Mouse (Mus musculus) forebrain, postnatal 0 days (tissue): ENCODE results near the gene Irgc1. TPM values are rescaled to one million over a fixed set of nuclear protein-coding genes. Genes with fewer than 3 reads are reported as not detected.

ENCODE experiments used
- ATAC-seq: fragments of 200-750 bp; cut with Nextera tagmentation; 2 replicates; pipeline ENCODE4 v1.8.0; 2017; ENCODE audit warnings: mild to moderate bottlenecking, moderate library complexity
- DNase-seq: peaks from one replicate; pipeline ENCODE4 v3.0.0-alpha.2; 2015
- H3K27ac ChIP-seq: fragments of 300-500 bp; sonication (generic); 2 replicates; pipeline ENCODE4 v1.5.1; 2014; ENCODE audit warnings: low read depth, mild to moderate bottlenecking, antibody characterized with exemption, low read length, moderate library complexity, mixed read lengths
- H3K27me3 ChIP-seq: fragments of 300-500 bp; sonication (generic); 2 replicates; pipeline ENCODE4 v1.6.1; 2014; ENCODE audit warnings: mild to moderate bottlenecking, low read length, mixed read lengths; ENCODE audit not compliant: insufficient read depth
- H3K36me3 ChIP-seq: fragments of 300-500 bp; sonication (generic); 2 replicates; pipeline ENCODE4 v1.6.1; 2014; ENCODE audit warnings: mild to moderate bottlenecking, moderate library complexity; ENCODE audit not compliant: insufficient read depth
- H3K4me1 ChIP-seq: fragments of 300-500 bp; sonication (generic); 2 replicates; pipeline ENCODE4 v1.6.1; 2014; ENCODE audit warnings: antibody characterized with exemption; ENCODE audit not compliant: insufficient read depth
- H3K4me2 ChIP-seq: fragments of 300-500 bp; sonication (generic); 2 replicates; pipeline ENCODE4 v1.6.1; 2014; ENCODE audit warnings: low read depth, mild to moderate bottlenecking, moderate library complexity
- H3K4me3 ChIP-seq: fragments of 300-500 bp; sonication (generic); 2 replicates; pipeline ENCODE4 v1.5.1; 2014; ENCODE audit warnings: low read depth, low read length, mixed read lengths
- H3K9ac ChIP-seq: fragments of 300-500 bp; sonication (generic); 2 replicates; pipeline ENCODE4 v1.6.1; 2014; ENCODE audit warnings: mild to moderate bottlenecking
- H3K9me3 ChIP-seq: fragments of 300-500 bp; sonication (generic); 2 replicates; pipeline ENCODE4 v1.6.1; 2016; ENCODE audit warnings: low read length
- CTCF ChIP-seq: sonication (generic); IDR thresholded peaks from 2 replicates; pipeline ENCODE4 v1.5.1; 2016; ENCODE audit warnings: antibody characterized with exemption, control low read depth, low read depth
- WGBS: fragments of 180-500 bp; shearing (Covaris S2); extraction: QIAGEN DNeasy Blood & Tissue Kit; methylation state at CpG from one replicate; pipeline ENCODE4 v1.1.7; 2014; 5-methylcytosine and 5-hydroxymethylcytosine counted together
- polyA plus RNA-seq: library from polyadenylated mRNA; unstranded; fragments of >200 nt; fragmentation: Nextera tagmentation; extraction: Ambion mirVana; gene quantifications from 2 replicates; pipeline ENCODE4 v1.2.1, GENCODE M21; 2015
- total RNA-seq: library from RNA; depleted of rRNA; stranded (reverse); fragments of >200 nt; gene quantifications from 2 replicates; pipeline ENCODE4 v1.2.3, GENCODE M21; 2014; rRNA removed

The Irgc1 gene
- total RNA-seq (not detected in 2 replicates), polyA plus RNA-seq (not detected in 2 replicates)

GRCm38 (mm10) chr7:24451855-24452311 lies at the start of gene Irgc1:
Irgc1 (minus strand) TSS chr7:24452297.
- H3K36me3 ChIP-seq = no peaks in the 10 kb centered on the region
- no peaks in the 10 kb centered on the region for H3K27me3 ChIP-seq
- DNase-seq (no peak), ATAC-seq (no peak)
- no peak within 1 kb of the TSS for H3K27ac ChIP-seq
- TF ChIP-seq CTCF = no peak
- H3K4me3 ChIP-seq = no peak within 1 kb of the TSS
- H3K4me1 ChIP-seq = no peaks in the 10 kb centered on the region
- no peak within 1 kb of the TSS for H3K9ac ChIP-seq
- no peaks in the 10 kb centered on the region for H3K9me3 ChIP-seq
- no peak within 1 kb of the TSS for H3K4me2 ChIP-seq
- WGBS = 82% methylated on average over 9 of the region's 9 CpGs

GRCm38 (mm10) chr7:24501492-24501891 lies 49.4 kb upstream of the Irgc1 start:
- DNase-seq (no peak), ATAC-seq (no peak)
- no peak overlapping the region for H3K4me2 ChIP-seq
- peaks cover 43% of the 10 kb centered on the region for H3K36me3 ChIP-seq
- H3K9ac ChIP-seq = no peak overlapping the region
- 59% methylated on average over 21 of the region's 21 CpGs for WGBS
- H3K4me1 ChIP-seq = peaks cover 7% of the 10 kb centered on the region; the same call in 1 of the 2 replicates
- no peak overlapping the region for H3K4me3 ChIP-seq
- H3K9me3 ChIP-seq = no peaks in the 10 kb centered on the region
- TF ChIP-seq CTCF = peak; percentile 44
- no peaks in the 10 kb centered on the region for H3K27me3 ChIP-seq
- H3K27ac ChIP-seq = no peak overlapping the region

GRCm38 (mm10) chr7:24500929-24501328 lies 48.8 kb upstream of the Irgc1 start:
- 41% methylated on average over 7 of the region's 7 CpGs for WGBS
- H3K4me2 ChIP-seq = no peak overlapping the region
- H3K27ac ChIP-seq = no peak overlapping the region
- no peaks in the 10 kb centered on the region for H3K27me3 ChIP-seq
- peak; percentile 61 for DNase-seq
- H3K4me1 ChIP-seq = peaks cover 7% of the 10 kb centered on the region; the same call in 1 of the 2 replicates
- H3K9me3 ChIP-seq = no peaks in the 10 kb centered on the region
- H3K4me3 ChIP-seq = no peak overlapping the region
- H3K9ac ChIP-seq = no peak overlapping the region
- ATAC-seq = no peak
- TF ChIP-seq CTCF = peak; percentile 59
- peaks cover 43% of the 10 kb centered on the region for H3K36me3 ChIP-seq

GRCm38 (mm10) chr7:24499856-24500577 lies 47.9 kb upstream of the Irgc1 start:
- Histone ChIP-seq H3K9me3 (no peaks in the 10 kb centered on the region), H3K9ac (no peak overlapping the region; the same call in 1 of the 2 replicates), H3K4me2 (no peak overlapping the region; the same call in 1 of the 2 replicates), H3K36me3 (peaks cover 43% of the 10 kb centered on the region), H3K27me3 (no peaks in the 10 kb centered on the region), H3K4me3 (no peak overlapping the region), H3K27ac (no peak overlapping the region), H3K4me1 (no peaks in the 10 kb centered on the region)
- DNase-seq (no peak), ATAC-seq (no peak)
- WGBS = 26% methylated on average over 43 of the region's 43 CpGs
- TF ChIP-seq CTCF = no peak

- DNase-seq = no peak
- no peaks in the 10 kb centered on the region for H3K36me3 ChIP-seq
- H3K27me3 ChIP-seq = no peaks in the 10 kb centered on the region
- no peaks in the 10 kb centered on the region for H3K9me3 ChIP-seq
- ATAC-seq = no peak
- TF ChIP-seq CTCF = no peak
- WGBS = 84% methylated on average over 8 of the region's 8 CpGs
- peak overlapping the region; percentile 29; the same call in 1 of the 2 replicates for H3K27ac ChIP-seq
- peaks cover 23% of the 10 kb centered on the region for H3K4me1 ChIP-seq
- H3K4me3 ChIP-seq = no peak overlapping the region
- no peak overlapping the region for H3K9ac ChIP-seq
- no peak overlapping the region for H3K4me2 ChIP-seq
Observed at GRCm38 (mm10) chr7:24488303-24488702, 36.2 kb upstream of the Irgc1 start.

GRCm38 (mm10) chr7:24487403-24487802 lies 35.3 kb upstream of the Irgc1 start:
- Histone ChIP-seq H3K4me1 (peaks cover 23% of the 10 kb centered on the region), H3K4me3 (no peak overlapping the region), H3K4me2 (peak overlapping the region; percentile 55), H3K27ac (peak overlapping the region; percentile 80), H3K9ac (peak overlapping the region; percentile 55; the same call in 1 of the 2 replicates), H3K36me3 (no peaks in the 10 kb centered on the region), H3K9me3 (no peaks in the 10 kb centered on the region), H3K27me3 (no peaks in the 10 kb centered on the region)
- no peak for TF ChIP-seq CTCF
- ATAC-seq (no peak), DNase-seq (no peak)
- 19% methylated on average over 3 of the region's 3 CpGs for WGBS

- 29% methylated on average over 9 of the region's 9 CpGs for WGBS
- peak overlapping the region; percentile 28 for H3K4me3 ChIP-seq
- H3K9me3 ChIP-seq = no peaks in the 10 kb centered on the region
- peak; percentile 50 for DNase-seq
- peak; percentile 61 for ATAC-seq
- peak overlapping the region; percentile 55 for H3K9ac ChIP-seq
- H3K36me3 ChIP-seq = no peaks in the 10 kb centered on the region
- peak overlapping the region; percentile 55 for H3K4me2 ChIP-seq
- no peak for TF ChIP-seq CTCF
- peak overlapping the region; percentile 80 for H3K27ac ChIP-seq
- peaks cover 23% of the 10 kb centered on the region for H3K4me1 ChIP-seq
- no peaks in the 10 kb centered on the region for H3K27me3 ChIP-seq
Observed at GRCm38 (mm10) chr7:24486654-24487130, 34.6 kb upstream of the Irgc1 start.
